Mouse (Mus musculus): ENCODE measurements around the gene Pi16.
"Not testable (repeated sequence)": the region's sequence is repeated elsewhere in the genome, so short reads cannot be mapped to it uniquely, and the experiment has no call there.

The Pi16 gene

DNA sequence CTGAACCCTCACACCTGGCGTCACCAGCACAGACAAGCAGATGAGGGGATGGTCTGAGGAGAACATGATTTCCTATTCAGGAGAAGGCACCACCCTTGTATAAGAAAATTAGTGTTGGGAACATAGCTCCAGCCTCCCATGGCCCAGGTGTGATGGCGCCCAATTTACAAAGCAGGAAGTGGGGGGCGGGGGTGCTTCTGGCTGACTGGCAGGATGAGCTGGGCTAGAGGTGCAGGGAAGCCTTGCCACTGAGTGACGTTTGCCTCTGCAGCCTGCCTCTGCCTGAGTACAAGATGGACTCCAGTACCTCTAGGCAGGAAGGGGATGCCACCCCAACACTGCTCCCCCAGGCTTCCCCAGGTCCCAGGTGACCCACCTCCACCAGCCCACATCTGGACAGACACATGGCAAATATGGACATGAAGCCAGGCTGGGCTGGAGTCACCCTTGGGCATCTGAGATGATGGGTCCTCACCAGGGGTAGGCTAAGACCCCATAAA lies 14.8 kb downstream of the Pi16 start:
- no peak for DNase-seq

DNA sequence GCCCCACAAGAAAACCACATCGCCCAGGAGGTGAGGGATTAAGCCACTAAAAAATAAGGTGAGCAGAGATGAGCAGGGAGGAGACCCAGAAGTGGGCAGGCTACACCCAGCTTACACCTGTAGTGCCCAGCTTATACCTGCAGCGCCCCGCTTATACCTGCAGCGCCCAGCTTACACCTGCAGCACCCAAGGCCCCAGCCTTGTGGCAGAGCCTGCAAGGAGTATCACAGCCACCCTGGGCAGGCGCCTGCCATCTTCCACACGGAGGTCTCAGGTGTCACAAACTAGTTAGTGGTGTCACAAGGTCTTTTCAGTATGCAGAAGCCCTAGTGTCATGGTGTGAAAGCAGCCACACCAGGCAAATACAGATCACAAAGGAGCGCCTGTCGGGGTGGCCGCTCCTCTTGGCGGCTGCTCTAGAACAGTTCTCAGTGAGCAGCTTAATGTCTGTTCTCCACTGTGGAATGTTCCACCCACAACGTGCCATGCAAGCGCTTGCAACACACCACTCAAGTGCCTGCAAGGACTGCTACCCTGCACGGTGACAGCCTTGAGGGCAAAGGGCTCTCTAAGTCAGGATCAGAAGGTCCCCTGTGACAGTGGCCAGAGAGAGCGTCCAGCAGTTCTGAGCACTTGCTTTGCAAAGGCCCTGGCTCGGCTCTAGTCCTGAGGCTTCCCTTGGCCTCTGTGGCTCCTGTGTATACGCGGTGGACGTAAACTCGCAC lies 18.9 kb downstream of the Pi16 start:
- no peak for DNase-seq

DNA sequence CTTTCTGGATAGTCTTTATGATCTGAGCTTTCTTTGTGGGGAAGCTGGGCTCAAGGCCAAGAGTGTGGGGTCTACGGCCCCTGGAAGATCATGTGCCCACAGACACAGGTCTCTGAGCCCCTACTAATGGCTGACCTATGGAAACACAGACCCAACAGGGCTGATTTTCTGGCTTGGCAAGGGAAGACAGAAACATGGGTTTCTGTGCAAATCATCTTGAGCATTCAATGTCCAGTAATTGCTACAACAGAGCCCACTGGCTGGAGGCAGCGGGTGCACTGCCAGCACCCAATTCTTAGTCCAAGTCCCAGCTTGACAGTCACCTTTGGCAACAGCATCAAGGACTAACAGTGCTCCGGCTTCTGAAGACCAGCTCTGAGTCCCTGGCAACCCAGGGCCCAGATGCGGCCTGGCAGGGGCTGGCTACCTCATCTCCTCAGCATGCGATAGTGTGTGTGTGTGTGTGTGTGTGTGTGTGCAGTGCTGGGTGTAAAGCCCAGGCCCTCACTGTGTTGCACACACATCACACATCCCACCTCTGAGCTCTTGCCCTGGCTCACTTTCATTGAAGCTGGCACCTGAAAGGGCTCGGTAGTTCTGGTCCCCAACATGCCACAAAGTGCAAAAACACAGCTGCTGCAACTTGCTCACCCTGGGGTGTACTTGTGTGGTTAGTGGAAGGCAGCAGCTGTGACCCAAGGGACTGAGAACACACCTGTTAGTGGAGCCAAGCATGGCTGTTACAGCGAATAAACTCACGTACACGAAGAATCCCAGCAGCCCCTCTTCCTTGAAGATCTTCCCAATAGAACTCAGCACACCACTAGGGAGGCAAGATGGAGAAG lies 20.7 kb downstream of the Pi16 start:
- no peak for DNase-seq

DNA sequence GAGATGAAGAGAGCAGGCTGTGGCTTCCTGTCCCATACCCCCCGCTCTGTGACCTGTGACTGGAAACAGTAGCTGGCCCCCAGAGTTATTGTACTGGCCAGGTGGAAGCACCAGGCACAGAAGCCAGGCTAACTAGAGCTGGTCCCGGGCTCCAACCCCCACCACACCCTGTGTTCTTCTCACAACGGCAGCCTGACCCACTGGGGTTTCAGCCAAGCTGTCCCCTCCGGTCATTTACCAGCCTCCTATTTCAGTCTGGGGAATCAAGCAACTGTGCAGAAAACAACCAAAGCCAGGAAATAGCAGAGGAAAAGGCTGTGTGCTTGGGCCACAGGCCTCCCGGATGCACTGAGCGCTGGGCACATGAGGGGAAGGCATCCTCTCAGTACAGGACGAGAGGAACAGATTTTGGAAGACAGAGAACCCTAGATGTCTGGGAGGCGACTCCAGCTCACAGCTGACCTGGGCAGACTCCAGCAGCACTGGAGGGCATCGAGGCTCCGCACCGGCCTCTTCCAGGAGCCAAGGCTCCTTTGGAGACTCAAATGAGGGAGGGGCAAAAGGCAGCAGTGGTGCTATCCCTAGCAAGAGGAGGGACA lies 21.8 kb downstream of the Pi16 start:
- DNase-seq, result peak; percentile 67

DNA sequence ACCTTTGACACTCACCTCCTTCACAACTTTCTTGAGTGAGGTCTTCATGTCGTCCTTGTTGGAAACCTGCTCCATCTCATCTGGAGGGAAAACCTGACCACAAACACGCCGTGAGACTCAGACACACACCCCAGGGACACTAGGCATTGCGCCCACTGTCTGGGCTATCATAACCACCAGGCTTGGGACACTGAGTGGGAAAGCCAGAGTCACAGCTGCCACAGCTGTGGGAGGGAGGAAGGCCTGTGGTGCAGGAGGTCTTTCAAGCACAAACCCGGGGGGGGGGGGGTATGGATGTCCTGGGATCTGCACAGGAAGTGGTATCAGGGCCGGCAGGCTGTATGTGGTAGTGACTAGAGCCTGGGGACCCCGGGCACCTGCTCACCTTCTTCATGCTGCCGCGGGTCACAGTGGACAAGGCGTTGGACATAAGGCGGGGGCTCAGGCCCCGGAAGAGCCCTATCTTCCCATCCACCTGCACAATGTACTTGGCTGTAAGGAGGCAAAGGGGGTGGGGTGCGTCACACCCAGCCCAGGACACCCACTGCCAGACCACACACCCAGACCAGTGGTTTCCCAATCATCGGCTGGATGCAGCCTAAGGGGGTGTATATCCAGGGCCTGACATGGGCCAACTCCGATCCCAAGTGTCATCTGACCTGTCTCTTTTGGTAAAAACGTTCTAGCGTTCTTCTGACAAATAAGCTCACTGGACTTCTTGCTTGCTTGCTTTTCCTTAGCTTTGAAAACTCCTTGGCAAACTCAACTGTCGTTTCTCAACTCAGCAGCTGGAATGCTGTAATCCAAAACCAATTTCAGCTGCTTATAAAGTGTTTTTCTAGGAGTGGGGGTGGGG lies 23.2 kb downstream of the Pi16 start:
- DNase-seq, result no peak

DNA sequence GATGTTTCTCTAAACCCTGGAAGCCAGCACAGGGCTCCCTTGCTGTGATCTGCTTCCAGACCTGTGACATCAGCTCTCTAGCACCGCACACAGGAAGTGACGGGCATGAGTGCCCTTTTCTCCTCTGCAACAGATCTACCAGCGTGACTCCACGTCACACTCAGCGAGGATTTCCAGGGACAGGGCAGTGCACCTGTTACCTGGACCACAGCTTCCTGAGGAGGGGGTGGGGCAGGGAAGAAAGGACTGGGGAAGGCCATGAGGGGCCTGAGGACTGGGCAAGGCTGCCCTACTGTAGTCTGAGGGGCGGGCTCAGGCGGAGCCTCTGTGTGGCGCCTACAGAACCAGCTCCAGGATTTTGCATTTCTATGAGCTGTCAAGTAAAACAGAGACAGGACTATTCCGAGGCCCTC lies 24.1 kb downstream of the Pi16 start:
- DNase-seq, result peak; percentile 60

DNA sequence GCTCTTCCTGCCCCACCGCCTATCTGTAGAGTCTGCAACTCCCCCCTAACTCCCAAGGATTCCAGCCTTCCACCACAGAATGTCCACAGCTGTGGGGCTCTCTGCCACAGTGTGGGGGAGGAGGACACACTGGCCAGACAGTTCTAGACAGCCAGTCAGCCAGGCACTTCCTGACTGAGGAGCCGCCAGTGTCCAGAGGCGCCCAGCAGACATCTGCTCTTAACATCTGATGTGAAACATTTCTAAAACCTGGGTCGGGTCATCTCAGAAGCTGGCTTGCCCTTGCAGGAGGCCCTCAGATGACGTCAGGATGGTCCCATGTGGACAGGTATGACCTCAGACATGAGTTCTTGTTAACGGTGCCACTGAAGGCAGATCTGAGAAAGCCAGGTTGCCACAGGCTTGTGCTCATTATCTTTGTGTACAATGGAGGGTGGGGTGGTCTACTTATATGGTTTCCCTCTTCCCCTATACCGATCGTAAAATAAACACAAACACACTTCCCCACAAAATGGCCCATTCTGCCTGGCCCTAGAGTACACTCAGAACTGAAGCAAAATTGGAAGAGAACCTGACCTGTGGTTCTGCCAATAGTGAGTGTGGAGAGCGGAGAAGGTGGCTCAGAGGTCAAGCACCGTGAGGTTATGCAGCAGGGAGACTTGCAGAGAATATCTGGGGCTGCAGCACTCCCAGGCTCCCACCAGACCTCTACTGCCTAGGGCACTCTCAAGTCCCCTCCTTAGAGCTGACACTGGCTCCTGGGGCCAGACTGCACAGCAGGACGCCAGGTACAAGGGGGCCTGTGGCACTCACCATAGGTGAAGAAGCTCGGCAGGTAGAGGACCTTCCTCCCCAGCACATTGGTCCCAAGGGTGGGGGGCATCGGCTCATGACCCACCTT lies 24.8 kb downstream of the Pi16 start:
- DNase-seq, result peak; percentile 46

DNA sequence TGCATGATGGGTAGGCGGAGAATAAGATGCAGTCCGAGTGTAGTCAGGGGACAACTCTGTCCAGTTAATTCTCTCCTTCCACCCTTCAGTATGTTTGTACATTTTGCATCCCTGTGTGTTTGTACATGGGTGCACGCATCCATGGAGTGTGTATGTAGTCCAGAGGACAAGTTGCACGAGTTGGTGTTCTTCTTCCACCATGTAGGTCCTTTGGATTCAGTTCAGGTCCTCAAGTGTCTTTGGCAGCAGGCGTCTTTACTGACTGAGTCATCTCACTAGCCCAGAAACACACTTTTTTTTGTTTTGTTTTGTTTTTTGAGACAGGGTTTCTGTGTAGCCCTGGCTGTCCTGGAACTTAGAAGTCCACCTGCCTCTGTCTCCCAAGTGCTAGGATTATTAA lies 25.8 kb downstream of the Pi16 start:
- no peak for DNase-seq

DNA sequence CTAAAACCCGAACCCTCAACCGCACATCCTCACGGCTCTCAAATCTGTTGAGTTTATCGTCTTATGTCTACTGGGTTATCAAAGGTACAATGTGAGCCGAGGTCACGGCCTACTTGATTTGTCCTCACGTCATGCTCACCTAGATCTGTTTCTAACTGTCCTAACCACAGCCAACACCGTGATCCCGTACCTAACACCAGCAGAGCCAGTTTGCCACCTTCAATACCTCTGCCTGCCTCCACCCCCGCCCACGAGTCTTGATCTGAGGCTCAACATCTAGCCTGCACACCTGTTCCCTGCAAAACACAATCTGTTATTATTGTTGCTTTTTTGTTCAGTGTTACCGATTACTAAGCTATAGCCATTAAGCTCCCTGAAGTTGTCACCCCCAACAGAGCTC lies 27.8 kb downstream of the Pi16 start:
- DNase-seq, result no peak

DNA sequence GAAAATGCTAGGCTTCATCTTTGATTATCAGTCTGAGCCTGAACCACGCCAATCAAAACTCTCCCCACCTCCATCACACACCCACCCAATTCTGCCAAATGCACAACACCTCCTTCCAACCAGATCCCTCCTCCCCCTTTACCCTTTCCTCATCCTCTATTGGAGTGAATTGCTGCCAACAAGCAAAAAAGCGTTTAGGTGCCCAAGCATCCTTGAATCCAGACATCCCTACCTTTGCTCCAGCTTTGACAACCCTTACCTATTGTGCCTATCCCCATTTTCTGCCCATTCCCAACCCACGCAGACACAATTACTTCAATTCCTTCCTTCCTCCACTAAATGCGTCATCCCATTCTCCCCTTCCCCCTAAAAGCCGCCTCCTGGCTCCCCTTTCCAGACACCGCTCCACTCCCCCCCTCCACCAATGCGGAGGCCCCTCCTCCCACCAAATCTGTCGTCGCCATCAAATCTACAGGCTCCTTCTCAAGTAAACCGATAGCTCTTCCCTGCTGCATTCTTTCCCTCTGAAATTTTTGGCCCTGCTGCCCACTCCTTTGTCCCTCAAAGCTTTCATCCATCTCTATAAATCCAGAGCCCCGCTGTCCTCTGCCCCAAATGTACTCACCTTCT lies 29.1 kb downstream of the Pi16 start:
- DNase-seq, result peak; percentile 36

DNA sequence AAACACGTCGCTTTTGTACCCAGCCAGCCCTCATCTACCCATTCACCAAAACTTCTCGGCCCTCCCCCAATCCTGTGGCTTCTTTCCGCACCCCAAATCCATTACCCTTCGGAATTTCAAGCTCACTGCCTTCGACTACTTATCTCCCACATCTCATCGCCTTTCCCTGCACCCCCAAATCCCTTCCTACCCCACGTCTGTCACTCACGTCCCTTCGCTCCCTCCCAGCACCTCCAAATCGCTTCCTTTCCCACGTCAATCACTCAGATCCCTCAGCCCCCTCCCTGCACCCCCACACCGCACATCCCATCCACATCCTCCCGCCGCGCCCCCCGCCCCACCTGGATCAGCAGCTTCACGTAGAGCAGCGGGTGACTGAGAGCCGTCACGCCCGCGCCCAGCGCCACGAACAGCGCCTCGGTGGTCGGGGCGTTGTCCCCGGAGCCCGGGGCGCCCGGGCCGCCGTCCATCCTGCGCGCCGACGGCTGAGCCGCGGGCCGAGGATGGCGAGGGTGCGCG lies 29.7 kb downstream of the Pi16 start:
- DNase-seq, result peak; percentile 35

DNA sequence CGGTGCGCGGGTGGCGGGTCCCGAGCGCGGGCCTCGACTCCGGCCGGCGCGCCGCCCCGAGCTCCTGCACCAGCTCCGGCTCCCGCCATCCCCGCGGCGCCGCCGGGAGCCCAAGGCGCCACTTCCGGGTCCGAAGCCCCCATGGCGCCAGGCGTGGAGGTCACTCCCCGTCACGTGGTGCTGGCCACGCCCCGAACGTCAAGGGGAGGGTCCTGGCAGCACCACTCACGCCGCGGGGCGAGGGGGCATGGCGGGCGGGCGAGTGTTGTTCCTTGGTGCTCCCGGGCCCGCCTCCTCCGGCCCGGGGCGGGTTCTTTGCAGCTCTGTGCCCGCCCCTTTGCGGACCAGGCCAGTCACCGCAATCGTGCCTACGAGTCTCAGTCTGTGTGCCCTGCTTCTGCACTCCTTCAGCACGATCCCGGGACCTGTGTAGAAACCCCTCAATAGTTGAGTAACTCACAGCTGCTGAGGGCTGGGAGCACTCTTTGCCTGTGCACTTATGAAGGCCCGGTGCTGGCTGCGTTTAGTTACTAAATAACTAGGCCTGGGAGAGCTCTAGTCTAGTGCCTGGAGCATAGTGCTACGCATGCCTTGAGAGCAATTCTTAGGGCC lies 30.3 kb downstream of the Pi16 start, which contains the start of gene Mtch1:
Mtch1 (minus strand) TSS at position 290 of the 612 bp plus-strand sequence.
- DNase-seq, result peak; percentile 99

DNA sequence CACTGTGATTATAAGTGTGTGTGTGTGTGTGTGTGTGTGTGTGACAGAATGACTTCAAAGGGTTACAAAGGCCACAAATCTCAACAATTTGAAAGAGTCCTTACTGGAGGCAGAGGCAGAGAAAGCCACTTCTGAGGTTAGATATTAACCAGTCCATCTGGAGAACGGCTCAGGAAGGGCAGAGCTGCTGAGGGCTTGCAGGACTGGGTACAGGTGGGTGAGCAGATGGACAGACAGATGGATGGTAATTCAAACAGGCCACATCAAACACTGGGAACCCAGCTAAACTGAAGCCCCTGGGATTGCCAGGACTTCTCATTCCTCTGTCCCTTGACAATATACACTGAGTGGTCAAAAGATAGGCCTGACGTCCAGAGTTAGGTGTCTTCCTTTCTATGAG lies 31.5 kb downstream of the Pi16 start:
- peak; percentile 55 for DNase-seq

DNA sequence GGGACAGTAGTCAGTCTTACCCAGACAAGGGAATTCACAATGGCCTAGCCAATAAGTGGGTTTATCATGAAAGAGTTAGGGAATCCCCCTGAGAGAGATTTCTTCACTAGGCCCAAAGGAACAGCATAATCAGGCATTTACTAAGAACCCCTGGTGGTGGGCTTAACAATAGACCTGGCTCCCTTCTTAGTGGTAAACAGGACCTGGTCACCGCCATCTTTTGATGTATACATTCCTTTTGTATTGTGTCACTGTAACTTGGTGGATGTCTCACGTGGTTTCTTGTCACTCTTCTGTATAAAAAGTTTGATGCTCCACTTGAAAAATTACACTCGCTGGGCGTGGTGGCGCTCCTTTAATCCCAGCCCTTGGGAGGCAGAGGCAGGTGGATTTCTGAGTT lies 33.6 kb downstream of the Pi16 start:
- not testable (repeated sequence) for DNase-seq

DNA sequence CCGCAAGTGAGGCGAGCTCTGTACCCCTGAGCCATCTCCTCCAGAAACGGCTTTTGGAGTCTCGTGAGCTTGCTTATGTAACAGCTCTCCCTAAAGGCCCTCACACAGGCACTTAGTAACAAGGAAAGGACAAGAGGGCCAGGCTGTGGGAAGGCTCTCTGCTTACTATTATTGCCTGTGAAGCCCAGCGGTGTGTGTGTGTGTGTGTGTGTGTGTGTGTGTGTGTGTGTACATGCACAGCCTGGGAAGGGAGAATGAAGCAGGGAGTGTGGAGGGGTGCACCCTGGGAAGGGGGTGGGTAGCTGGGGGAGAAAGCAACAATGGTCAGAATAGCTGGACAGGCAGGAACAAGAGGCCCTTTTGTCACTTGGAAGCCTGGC lies 38.0 kb downstream of the Pi16 start:
- peak; percentile 71 for DNase-seq

DNA sequence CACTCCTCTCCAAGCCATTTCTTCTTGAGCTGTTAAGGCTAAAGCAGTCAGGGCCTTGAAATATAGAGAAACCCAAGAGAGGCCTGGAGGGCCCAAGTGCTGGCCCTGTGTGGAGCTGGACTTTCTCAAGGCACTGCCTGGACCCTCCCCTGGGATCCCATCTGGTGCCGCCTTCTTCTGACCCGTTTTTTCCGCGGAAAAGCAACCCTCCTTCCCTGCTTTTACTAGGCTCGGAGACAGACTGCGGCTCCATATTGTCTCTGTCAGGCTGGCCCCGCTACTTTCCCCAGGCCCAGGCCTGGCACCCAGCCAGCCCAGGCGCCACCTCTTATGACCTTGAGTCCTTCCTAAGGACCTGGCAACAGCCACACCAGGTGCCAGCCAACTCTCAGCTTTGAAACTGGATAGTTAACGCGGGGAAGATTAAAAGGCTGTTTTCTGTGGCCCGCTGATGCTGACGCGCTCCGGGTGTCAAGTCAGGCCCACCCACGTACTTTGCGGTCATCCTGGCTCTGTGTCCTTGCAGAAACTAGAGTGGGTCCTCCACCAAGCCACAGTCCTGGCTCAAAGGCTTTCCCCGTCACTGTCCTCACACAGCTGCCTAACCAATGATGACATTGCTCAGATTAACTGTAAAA lies 38.5 kb downstream of the Pi16 start:
- DNase-seq, result peak; percentile 85

DNA sequence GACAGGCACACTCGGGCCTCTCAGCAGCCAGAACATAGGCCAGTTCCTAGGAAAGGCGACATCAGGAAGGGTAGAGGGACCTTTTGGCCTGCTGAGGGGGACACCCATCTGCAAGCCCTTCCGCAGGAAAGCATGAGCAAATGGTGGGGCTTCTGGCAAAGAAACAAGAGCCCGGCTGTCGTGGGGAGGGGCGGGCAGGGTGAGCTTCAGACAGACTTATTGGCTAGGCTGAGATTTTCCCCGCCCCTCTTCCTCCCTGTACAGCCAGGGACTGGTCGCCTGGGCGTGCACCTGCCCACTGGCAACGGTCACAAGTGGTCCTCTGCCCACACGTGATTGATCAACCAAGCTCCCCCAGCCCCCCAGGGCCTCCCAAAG lies 39.0 kb downstream of the Pi16 start:
- DNase-seq, result peak; percentile 80

DNA sequence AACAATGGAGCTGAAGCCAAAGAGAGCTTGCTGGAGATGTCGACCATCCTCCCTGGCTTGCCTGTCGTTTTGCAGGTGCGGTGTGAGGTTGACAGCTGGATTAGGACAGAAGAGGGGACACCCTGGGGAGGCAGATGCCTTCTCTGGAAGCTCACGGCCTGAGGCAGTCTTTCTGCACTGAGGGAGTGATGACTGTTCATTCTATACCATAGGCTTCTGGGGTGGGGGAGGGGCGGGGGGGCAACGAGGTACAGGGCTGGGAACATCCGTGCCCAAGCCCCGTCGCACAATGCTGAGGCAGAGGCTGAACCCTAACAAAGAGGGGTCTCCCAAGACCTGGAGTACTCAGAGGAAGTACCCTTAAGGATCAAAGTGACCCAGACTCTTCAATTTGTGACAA lies 39.4 kb downstream of the Pi16 start:
- no peak for DNase-seq

DNA sequence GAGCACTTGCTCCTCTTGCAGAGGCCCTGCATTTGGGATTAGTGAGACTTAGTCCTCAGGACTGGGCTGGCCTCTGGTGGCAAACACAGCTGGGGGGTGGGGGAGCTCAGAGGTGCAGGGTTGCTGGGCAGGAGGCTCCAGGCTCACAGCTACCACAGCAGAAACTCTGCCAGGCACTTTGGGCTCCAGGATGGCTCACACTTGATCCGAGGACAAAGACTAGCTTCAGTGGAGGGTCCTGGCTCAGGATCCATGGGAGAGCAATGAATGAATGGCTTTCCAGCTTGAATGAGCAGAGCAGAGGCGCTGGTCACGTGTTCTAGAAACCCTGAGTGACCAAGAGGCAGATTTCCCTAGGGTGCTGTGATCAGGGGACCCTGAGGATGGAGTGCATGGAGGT lies 41.4 kb downstream of the Pi16 start:
- no peak for DNase-seq

DNA sequence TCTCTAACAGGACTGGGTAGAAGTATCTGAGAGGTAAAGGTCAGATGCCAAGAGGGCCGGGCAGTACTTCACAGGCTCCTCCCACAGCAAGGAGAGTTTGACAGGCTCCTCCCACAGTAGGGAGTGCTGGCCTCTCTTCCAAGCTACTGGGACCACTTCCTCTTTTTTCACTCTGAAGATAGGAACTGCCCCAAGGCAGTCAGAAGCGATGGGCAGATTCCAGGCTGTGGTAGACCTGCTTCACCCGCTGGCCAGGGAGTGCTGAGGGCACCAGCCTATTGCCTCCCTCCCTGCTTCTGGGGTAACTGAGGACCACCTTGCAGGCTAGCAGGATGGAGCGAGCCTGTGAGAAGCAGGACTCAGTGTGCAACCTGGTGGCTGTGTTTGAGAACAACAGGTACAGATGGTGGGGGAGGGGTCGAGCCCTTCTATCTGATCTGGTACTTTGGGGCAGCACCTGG lies 43.3 kb downstream of the Pi16 start, which contains the start of gene Fgd2:
Fgd2 (plus strand) TSS at position 154 of the 461 bp plus-strand sequence.
- peak; percentile 51 for DNase-seq

Data from kidney, adult 9 months (tissue).